Mouse (Mus musculus): ENCODE measurements around the gene Trim31.
"Not testable (repeated sequence)": the region's sequence is repeated elsewhere in the genome, so short reads cannot be mapped to it uniquely, and the experiment has no call there.

Gene Trim31

GRCm38 (mm10) chr17:36897552-36898205 is at the start of gene Trim31:
Gene Trim31 (plus strand): TSS chr17:36898118.
- no peak for DNase-seq (ENCODE audit: low spot score in 2 of 2)

DNA sequence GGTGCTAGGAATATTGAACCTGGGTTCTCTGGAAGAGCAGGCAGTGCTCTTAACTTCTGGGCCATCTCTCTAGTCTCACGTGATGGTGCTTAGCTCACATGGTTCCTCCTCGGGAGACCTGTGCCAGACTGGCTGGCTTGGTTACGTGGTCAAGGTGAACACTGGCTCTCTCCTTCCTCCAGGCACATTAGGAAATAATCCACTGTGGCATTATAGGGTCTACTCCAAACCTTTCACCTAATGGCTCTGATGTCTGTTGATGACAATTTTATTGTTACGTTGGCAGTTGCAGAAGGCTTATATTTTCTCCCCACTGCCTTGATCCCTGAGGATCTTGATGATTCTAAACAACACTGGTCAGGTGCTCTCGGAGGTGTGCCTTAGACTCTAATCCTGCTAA is 49.0 kb upstream of the Trim31 start:
- DNase-seq (ENCODE audit: low spot score in 2 of 2): no peak

DNA sequence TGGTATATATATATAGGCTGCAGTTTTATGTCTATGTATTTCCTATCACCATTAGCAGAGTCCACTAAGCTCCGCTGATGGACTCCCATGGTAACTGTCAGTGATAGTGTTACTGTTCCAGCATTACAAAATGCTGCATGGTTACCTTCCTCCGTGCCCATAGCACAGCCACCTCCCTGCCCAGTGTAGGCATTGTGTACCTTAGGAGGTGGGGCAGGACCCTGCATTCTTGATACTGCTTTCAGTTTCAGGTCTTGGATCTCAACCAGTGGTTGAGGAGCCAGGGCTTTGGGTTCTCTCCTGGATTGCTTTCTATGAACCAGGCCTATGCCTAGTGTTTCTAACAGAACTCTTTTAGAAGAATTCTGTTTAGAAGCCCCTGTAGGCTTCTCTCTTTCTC is 47.9 kb upstream of the Trim31 start:
- no peak for DNase-seq (ENCODE audit: low spot score in 2 of 2)

GRCm38 (mm10) chr17:36851200-36851599 is 46.7 kb upstream of the Trim31 start:
- DNase-seq (ENCODE audit: low spot score in 2 of 2): no peak

DNA sequence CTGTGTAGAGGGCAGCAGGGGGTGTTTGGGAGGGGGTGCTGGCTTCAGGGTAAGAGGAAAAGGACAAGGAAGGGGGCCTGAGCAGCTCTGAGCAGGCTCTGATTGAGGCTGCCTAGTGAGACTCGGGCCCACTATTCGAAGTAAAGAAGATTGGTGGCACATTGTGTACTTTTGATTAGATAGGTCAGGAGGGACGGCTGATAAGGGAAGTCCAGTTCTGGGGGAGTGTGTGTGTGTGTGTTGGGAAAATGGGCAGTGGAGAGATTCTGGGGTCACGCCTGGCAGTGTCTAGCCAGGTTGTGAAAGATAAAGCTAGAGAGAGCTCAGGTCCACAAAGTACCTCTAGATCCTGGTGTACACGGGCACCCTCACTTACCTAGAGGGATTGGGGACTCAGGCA is 46.3 kb upstream of the Trim31 start:
- DNase-seq (ENCODE audit: low spot score in 2 of 2): no peak

GRCm38 (mm10) chr17:36855484-36855883 is 42.4 kb upstream of the Trim31 start:
- DNase-seq (ENCODE audit: low spot score in 2 of 2): no peak

- no peak for DNase-seq (ENCODE audit: low spot score in 2 of 2)
These were observed 41.7 kb upstream of the Trim31 start for GRCm38 (mm10) chr17:36856236-36856635.

DNA sequence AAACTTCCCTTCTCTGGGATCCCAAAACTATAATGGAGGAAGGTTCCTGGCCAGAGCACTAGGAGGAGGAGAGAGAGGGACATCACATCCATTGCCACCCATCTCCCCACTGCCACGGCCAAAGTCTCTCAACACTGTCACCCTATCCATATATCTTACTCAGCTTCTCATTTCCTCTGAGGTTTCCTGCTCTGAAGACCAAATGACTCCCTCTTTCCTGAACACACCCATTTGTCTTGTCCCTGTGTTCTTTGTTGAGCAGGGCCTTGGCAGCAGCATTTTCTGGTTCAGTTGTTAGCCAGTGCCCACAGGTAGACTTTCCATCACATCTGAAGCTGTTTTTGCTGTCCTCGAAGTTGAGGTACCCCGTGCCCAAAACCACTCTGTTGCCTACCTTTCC is 39.7 kb upstream of the Trim31 start:
- no peak for DNase-seq (ENCODE audit: low spot score in 2 of 2)

DNA sequence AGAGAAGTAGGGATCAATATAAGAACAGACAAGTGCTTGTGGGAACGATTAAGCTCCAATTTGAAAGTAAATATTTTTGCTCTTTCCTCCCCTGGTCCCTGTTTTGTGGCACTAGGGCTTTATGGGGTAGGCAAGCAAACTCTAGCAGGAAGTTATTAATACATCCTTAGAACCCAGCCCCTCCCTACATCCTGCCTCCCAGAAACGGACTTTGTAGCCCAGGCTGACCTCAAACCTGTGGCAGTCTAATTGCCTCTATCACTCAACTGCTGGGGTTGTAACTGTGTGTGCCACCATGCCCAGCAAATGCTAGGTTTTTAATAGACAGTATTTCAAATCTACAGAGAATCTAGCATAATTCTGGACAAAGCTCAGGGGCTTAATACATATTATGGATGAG is 36.2 kb upstream of the Trim31 start:
- no peak for DNase-seq (ENCODE audit: low spot score in 2 of 2)

DNA sequence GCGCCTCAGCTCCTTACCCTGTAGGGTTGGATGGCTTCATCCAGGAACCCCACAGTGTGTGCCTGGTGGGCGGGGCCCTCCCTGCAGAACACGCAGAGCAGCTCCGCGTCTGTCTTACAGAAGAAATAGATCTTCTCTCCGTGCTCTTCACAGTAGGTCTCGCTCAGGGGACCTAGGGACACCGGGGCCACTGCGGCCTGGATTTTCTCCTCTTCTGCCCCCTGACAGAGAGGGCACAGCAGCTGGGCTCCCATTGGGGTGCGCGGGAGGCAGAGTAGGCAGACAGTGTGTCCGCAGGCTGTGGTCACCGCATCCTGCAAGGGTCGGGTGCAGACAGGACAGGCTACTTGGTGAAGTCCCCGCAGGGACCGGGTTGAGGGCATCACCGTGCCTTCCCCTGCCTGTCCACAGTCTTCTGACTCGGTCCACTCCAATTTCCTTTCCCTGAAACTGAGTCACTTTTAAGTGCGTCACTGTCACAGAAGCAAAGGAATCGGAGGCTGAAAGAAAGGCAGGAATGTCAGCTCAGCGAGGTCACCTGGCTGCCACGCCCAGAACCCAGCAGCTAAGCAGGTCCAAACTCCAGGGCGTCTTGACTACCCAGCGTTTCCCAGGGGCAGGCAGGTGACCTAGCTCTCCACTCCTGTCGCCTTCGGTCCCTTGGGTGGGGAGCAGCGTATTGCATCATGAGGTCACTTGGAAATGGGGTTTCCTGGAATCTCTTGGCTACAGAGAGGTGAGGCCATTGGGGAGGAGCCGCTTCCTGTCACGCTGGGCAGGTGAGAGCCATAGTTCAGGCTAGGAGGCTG is 31.0 kb upstream of the Trim31 start, which contains the start of gene Trim15:
TSS of gene Trim15 (minus strand) at position 492 of the 809 bp plus-strand sequence.
- DNase-seq (ENCODE audit: low spot score in 2 of 2): no peak

DNA sequence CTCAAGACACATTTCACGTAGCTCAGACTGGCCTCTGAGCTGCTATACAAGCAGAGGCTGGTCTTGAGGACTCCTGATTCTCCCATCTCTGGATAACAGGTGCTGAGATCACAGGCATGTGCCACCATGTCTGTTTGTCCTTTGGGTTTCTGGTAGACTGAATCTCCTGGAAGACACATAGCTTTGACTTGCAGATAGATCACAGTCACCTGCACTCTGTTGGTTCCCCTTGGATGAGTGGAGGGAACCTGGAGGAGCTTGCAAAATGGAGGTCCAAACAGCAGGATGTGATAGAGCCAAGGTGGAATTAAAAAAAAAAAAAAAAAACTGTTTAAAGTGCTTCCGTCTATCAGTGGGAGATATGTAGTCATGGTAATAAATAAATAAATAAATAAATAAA is 29.1 kb upstream of the Trim31 start:
- no peak for DNase-seq (ENCODE audit: low spot score in 2 of 2)

- no peak for DNase-seq (ENCODE audit: low spot score in 2 of 2)
These were observed 28.5 kb upstream of the Trim31 start, which contains the start of gene Trim10 for GRCm38 (mm10) chr17:36869284-36869954. Gene Trim10 (plus strand): TSS chr17:36869574.

DNA sequence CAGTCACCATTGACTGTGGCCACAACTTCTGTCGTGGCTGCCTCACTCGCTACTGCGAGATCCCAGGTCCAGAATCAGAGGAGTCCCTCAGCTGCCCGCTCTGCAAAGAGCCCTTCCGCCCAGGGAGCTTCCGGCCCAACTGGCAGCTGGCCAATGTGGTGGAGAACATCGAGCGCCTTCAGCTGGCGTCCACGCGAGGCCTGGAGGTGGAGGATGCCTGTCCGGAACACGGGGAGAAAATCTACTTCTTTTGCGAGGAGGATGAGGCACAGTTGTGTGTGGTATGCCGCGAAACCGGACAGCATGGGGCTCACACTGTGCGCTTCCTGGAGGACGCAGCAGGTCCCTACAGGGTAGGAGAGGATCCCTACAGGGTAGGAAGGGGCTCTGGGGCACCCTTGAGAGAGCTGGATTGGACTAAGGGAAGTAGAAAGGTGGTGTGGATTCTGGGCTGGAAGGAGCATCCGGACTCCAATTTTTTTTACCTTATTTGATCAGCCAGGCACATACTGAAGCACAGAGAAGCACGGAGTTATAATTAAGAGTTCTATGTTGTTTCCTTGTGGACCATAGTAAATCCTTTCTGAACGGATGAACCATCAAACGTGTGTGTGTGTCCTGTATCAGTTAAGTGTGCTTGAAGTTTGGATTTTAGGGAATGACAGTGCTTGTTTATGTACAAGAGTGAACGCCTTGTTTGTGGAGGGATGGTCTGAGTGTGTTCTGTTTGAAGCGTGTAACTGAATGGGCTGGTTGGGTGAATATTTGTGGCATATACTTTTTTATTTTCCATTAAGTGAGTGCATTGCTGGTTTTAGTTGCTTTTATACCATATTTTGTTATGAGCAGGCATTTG is 27.7 kb upstream of the Trim31 start:
- DNase-seq (ENCODE audit: low spot score in 2 of 2): no peak

- no peak for DNase-seq (ENCODE audit: low spot score in 2 of 2)
These were observed 23.3 kb upstream of the Trim31 start for GRCm38 (mm10) chr17:36874636-36875035.

DNA sequence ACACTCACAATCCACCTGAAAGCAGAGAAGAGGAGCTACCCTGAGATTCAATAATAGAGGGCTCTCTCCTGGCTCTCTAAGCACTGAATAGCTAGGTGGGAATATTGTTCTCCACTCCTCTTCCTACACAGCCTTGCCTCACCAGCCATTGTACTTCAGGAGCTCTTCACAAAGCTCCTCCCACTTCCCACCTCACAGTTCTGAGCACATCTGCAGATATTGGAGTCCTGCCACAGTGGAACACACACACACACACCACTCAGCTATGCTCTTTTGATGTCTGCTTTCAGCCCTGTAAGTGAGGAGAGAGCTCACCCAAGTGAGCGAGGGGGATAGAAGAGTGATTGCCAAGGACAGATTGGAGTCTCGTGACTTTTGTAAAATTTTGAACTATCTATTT is 14.6 kb upstream of the Trim31 start:
- DNase-seq (ENCODE audit: low spot score in 2 of 2): no peak

GRCm38 (mm10) chr17:36885132-36885790 is 12.7 kb upstream of the Trim31 start:
- no peak for DNase-seq (ENCODE audit: low spot score in 2 of 2)

DNA sequence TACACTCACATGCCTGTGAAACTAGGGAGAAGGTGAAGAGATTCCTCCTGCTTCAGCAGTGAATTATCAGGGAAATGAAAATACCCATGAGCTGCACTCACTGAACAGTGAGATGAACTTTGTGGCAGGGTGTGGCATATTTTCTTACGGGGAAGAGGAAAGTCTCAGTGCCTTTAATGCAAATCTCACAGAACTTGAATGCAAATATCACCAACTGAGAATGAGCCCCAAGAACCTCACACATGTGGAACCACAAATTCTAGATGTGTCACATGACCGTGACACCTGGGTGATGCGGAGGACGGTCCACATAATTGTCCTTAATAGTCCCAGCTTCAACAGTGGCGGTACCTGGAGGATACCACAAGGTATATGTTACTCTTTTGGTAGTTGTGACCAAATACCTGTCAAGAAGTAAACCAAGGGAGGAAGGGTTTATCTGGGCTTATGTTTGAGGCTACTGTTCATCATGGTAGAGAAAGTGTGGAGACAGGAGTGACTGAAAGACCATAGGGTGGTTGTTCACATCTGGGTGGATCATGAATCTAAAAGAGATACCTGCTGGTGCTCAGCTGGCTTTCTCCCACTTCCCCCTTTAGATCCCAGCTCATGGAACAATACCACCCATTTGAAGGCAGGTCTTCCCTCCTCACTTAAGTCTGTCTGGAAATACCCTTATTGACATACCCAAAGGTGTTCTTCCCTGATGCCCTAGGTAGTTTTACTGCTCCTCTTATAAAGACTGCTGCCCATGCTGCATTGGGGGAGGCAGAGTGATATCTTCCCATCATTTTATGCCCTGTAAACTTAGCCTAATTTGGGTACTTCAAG is 7.6 kb upstream of the Trim31 start, which contains the start of gene Trim40:
TSS of gene Trim40 (minus strand) at position 51 of the 831 bp plus-strand sequence.
- DNase-seq (ENCODE audit: low spot score in 2 of 2): no peak

GRCm38 (mm10) chr17:36891496-36891895 is 6.4 kb upstream of the Trim31 start:
- not testable (repeated sequence) for DNase-seq (ENCODE audit: low spot score in 2 of 2)

- DNase-seq (ENCODE audit: low spot score in 2 of 2): no peak
These were observed 5.6 kb upstream of the Trim31 start for GRCm38 (mm10) chr17:36892362-36892761.

- no peak for DNase-seq (ENCODE audit: low spot score in 2 of 2)
These were observed 4.5 kb upstream of the Trim31 start for GRCm38 (mm10) chr17:36893387-36893786.
